Mouse (Mus musculus) heart, embryonic 11.5 days (tissue): ENCODE measurements around the gene Rad54l2. TPM values are rescaled to one million over a fixed set of nuclear protein-coding genes. Genes with fewer than 3 reads are reported as not detected.
A peak's percentile ranks its signal among the peaks of the same experiment; 100 is the strongest.

Source experiments
- ATAC-seq: fragments of 200-750 bp; cut with Nextera tagmentation; replicated peaks from 2 replicates; pipeline ENCODE4 v1.8.0; 2017; ENCODE audit warnings: moderate library complexity; ENCODE audit not compliant: insufficient number of reproducible peaks, low FRiP score, low TSS enrichment
- H3K27ac ChIP-seq: fragments of 300-500 bp; sonication (generic); 2 replicates; pipeline ENCODE4 v1.5.1; 2014; ENCODE audit warnings: mild to moderate bottlenecking, low read depth, low read length
- H3K27me3 ChIP-seq: fragments of 300-500 bp; sonication (generic); 2 replicates; pipeline ENCODE4 v1.6.1; 2014; ENCODE audit warnings: mild to moderate bottlenecking, low read length, mixed read lengths; ENCODE audit not compliant: control insufficient read depth, insufficient read depth
- H3K36me3 ChIP-seq: fragments of 300-500 bp; sonication (generic); 2 replicates; pipeline ENCODE4 v1.6.1; 2014; ENCODE audit warnings: mild to moderate bottlenecking, low read length, moderate library complexity, mixed read lengths; ENCODE audit not compliant: control insufficient read depth, insufficient read depth
- H3K4me1 ChIP-seq: fragments of 300-500 bp; sonication (generic); 2 replicates; pipeline ENCODE4 v1.6.1; 2014; ENCODE audit warnings: low read length; ENCODE audit not compliant: control insufficient read depth, insufficient read depth
- H3K4me2 ChIP-seq: fragments of 300-500 bp; sonication (generic); 2 replicates; pipeline ENCODE4 v1.6.1; 2014; ENCODE audit warnings: mild to moderate bottlenecking, moderate library complexity
- H3K4me3 ChIP-seq: fragments of 300-500 bp; sonication (generic); 2 replicates; pipeline ENCODE4 v1.5.1; 2014; ENCODE audit warnings: low read depth, low read length
- H3K9ac ChIP-seq: fragments of 300-500 bp; sonication (generic); 2 replicates; pipeline ENCODE4 v1.6.1; 2014; ENCODE audit warnings: mild to moderate bottlenecking, low read depth, low read length, moderate library complexity
- H3K9me3 ChIP-seq: fragments of 300-500 bp; sonication (generic); replicated peaks from 2 replicates; pipeline ENCODE4 v1.6.1; 2016; ENCODE audit warnings: low read length; ENCODE audit not compliant: control insufficient read depth
- WGBS: fragments of 180-500 bp; shearing (Covaris S2); extraction: QIAGEN DNeasy Blood & Tissue Kit; methylation state at CpG from one replicate; pipeline ENCODE4 v1.1.7; 2014; ENCODE audit not compliant: insufficient replicate concordance; 5-methylcytosine and 5-hydroxymethylcytosine counted together
- polyA plus RNA-seq: library from polyadenylated mRNA; unstranded; fragments of >200 nt; fragmentation: Nextera tagmentation; extraction: Ambion mirVana; gene quantifications from 2 replicates; pipeline ENCODE4 v1.2.1, GENCODE M21; 2014

Gene Rad54l2
- polyA plus RNA-seq, 1 experiment from 2014 or later = 5.8 TPM

GRCm38 (mm10) chr9:106692973-106693481, 96.0 kb downstream of the Rad54l2 start:
- no peak overlapping the region for H3K9ac ChIP-seq
- H3K27me3 ChIP-seq = no peaks in the 10 kb centered on the region
- no peak overlapping the region for H3K4me3 ChIP-seq
- H3K4me2 ChIP-seq = no peak overlapping the region
- WGBS = 89% methylated on average over 11 of the region's 11 CpGs
- H3K27ac ChIP-seq = no peak overlapping the region
- H3K36me3 ChIP-seq = peaks cover 9% of the 10 kb centered on the region
- no peak for ATAC-seq
- no peaks in the 10 kb centered on the region for H3K9me3 ChIP-seq
- no peaks in the 10 kb centered on the region for H3K4me1 ChIP-seq

- ATAC-seq = no peak
- no peaks in the 10 kb centered on the region for H3K27me3 ChIP-seq
- peaks cover 6% of the 10 kb centered on the region for H3K36me3 ChIP-seq
- WGBS = 75% methylated on average over 8 of the region's 8 CpGs
- H3K27ac ChIP-seq = no peak overlapping the region
- H3K4me1 ChIP-seq = peaks cover 11% of the 10 kb centered on the region
- H3K9ac ChIP-seq = no peak overlapping the region
- H3K4me2 ChIP-seq = no peak overlapping the region
- H3K9me3 ChIP-seq = no peaks in the 10 kb centered on the region
- no peak overlapping the region for H3K4me3 ChIP-seq
Measured at GRCm38 (mm10) chr9:106688834-106689233, 100.2 kb downstream of the Rad54l2 start.

DNA sequence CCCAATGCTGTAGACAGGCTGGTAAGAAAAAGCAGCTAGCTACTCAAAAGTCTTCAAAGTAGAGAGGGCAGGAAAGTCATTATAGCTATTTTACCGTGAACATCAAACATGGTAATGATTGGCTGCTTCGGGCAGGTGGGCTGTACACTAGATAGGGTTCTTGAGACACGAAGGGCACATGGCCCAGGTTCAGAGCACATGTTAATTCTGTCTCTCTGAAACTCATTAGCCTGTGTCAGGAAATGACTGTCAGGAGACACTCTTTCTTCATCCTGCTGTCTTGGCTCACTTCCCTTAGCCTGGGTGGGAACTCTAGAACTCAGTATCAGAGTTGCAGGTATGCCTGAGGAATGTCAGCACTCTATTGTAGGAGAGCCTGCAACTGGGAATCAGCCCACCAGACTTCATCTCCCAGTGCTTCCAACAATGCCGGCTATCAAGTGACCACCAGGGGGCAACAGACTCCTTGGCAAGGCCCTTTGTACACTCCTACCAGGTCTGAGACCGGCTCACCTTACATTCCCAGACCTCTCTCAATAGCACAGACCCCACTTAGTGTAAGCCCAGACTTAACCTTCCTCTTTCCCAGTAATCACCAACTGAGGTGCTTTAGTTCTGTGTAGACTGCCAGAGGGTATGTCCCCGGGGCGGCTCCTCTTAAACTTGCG, 101.9 kb downstream of the Rad54l2 start:
- ATAC-seq = 0 out of 2 replicates have a peak, but pooled peaks have one; percentile 12
- Histone ChIP-seq H3K4me1 (peaks cover 11% of the 10 kb centered on the region), H3K27ac (no peak overlapping the region), H3K36me3 (no peaks in the 10 kb centered on the region; the same call in 1 of the 2 replicates), H3K27me3 (no peaks in the 10 kb centered on the region), H3K4me3 (no peak overlapping the region), H3K9ac (no peak overlapping the region), H3K9me3 (no peaks in the 10 kb centered on the region), H3K4me2 (peak overlapping the region; percentile 49)
- WGBS = 30% methylated on average over 8 of the region's 8 CpGs

DNA sequence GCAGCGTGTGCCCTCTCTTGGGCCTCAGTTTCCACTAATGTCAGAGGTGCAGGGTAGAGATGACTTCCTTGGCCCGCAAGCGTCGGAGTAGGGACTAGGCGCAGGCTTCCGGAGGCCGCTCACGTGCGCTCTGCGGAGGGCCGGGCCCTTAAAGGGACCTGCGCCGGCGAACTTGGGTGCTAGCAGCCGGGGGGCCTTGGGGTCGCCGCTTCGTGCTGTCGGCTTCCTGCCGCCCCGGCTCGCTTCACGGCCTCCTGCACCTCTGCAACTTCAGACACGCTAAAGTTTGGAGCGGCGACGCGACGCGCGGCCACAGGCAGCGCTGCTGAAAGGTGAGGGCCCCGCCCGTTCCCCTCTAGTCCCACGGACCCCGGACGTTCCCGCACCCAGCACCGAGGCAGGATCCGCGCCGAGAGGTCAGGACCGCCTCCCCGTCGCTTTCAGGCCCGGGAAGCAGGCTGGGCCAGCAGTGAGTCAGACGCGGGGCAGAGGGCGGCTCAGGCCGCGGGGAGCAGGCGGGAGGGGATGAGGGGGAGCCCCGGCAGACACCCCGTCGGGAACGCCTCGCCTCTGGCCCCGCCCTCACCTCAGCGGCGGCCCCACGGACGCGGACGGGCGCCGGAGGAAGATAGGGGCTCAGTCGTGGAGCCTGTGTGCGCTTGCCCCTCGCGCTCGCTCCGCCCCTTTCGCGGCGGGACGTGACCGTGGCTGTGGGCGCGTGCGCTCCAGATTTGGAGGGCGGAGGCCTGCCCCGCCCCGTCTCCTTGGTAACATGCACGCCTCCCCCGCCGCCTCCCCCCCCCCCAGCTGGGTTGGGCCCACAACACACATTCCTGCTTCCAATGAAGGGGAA, 103.5 kb downstream of the Rad54l2 start, which contains the start of gene Tex264:
Tex264 (minus strand) TSS at position 679 of the 853 bp plus-strand sequence.
- peak; percentile 91 for ATAC-seq
- Histone ChIP-seq H3K4me1 (peaks cover 11% of the 10 kb centered on the region), H3K27me3 (no peaks in the 10 kb centered on the region), H3K4me3 (peak within 1 kb of the TSS; percentile 88), H3K27ac (peak within 1 kb of the TSS; percentile 66; the same call in 1 of the 2 replicates), H3K4me2 (peak within 1 kb of the TSS; percentile 96), H3K9ac (peak within 1 kb of the TSS; percentile 84), H3K9me3 (no peaks in the 10 kb centered on the region), H3K36me3 (peaks cover 5% of the 10 kb centered on the region; the same call in 1 of the 2 replicates)
- WGBS = under 1% methylated on average over 60 of the region's 86 CpGs

DNA sequence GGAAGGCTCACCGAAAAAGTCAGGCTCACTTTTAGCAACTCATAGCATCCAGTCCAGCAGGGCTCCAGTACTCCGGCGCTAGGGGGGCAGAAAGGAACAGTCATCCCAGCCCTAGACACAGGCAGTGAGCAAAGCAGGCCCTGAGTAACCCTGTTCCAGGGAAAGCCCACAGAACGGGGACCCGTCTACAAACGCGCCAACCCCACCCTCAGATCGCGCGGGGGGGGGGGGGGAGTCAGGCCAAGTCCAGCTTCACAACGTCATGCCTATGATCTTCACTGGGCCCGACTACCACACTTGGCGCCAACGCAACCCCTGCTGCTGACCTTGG, 104.1 kb downstream of the Rad54l2 start:
- H3K27me3 ChIP-seq = no peaks in the 10 kb centered on the region
- WGBS = 3% methylated on average over 13 of the region's 14 CpGs
- peak overlapping the region; percentile 88 for H3K4me3 ChIP-seq
- H3K4me2 ChIP-seq = peak overlapping the region; percentile 96
- no peak overlapping the region for H3K27ac ChIP-seq
- H3K4me1 ChIP-seq = peaks cover 11% of the 10 kb centered on the region
- ATAC-seq = no peak; the same call in 1 of the 2 replicates
- peak overlapping the region; percentile 84 for H3K9ac ChIP-seq
- no peaks in the 10 kb centered on the region for H3K9me3 ChIP-seq
- peaks cover 5% of the 10 kb centered on the region; the same call in 1 of the 2 replicates for H3K36me3 ChIP-seq

DNA sequence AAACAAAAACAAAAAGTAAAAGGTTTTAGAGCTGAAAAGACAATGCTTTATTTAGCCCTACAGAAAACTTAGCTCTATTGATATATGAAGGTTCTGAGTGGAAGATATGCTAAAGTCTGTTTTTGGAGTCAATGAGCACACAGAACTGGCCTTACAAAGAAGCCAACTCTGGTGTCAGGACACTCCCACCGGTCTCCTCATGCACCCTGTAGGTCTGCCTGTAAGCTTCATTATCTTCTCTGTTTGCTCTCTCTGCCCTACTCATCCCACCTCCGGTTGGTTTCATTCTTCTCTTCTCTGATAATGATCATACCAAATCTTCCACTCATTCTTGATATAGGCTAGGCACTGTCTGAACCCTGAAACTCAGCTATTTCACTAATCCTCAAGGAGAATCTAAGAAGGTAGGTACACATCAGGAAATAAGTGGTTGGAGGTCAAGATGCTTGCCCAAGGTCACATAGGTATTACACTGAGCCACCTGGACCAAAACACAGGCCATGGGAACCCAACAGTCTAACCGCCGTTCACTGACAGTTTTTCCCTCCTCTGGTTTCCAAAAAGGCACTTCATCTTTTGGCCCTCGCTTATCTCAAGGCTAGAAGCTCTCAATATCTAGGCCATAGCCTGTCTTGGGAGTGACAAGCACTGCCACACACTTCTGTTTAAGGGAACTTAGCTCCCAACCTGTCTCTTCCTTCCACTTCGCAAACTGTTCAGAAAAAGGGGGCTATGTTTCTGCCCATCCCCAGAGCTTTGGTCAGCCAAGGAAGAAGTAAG, 104.7 kb downstream of the Rad54l2 start:
- ATAC-seq = no peak
- 69% methylated on average over 6 of the region's 6 CpGs for WGBS
- Histone ChIP-seq H3K4me1 (peaks cover 11% of the 10 kb centered on the region), H3K36me3 (peaks cover 5% of the 10 kb centered on the region), H3K9me3 (no peaks in the 10 kb centered on the region), H3K27ac (no peak overlapping the region), H3K27me3 (no peaks in the 10 kb centered on the region), H3K4me3 (peak overlapping the region; percentile 88), H3K9ac (peak overlapping the region; percentile 84), H3K4me2 (peak overlapping the region; percentile 96)

DNA sequence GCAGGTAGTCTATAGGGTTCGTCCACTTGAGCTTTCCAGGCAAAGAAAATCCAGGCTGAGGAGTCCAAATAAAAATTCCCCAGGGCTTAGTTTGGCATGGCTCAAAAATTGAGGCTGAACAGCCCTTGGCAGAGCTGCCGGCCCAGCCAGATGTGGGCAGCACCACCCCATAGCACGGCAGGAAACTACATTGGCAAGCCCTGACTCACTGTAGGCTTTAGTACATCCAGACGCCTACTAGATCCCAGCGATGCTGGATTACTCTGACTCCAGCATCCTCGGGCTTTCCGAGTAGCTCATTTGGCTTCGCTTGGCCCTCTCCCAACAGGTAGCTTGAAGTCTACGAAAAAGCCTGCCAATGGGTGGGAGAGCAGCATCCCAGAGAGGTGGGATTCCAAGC, 108.0 kb downstream of the Rad54l2 start:
- ATAC-seq = no peak
- H3K4me1 ChIP-seq = peaks cover 6% of the 10 kb centered on the region; the same call in 1 of the 2 replicates
- no peak overlapping the region for H3K9ac ChIP-seq
- H3K4me3 ChIP-seq = no peak overlapping the region
- 85% methylated on average over 9 of the region's 9 CpGs for WGBS
- H3K36me3 ChIP-seq = peaks cover 5% of the 10 kb centered on the region
- H3K27me3 ChIP-seq = no peaks in the 10 kb centered on the region
- H3K27ac ChIP-seq = no peak overlapping the region
- H3K9me3 ChIP-seq = no peaks in the 10 kb centered on the region
- no peak overlapping the region for H3K4me2 ChIP-seq

GRCm38 (mm10) chr9:106678242-106678641, 110.8 kb downstream of the Rad54l2 start:
- Histone ChIP-seq H3K9me3 (no peaks in the 10 kb centered on the region), H3K36me3 (peaks cover 7% of the 10 kb centered on the region), H3K9ac (no peak overlapping the region), H3K27ac (no peak overlapping the region), H3K27me3 (no peaks in the 10 kb centered on the region), H3K4me1 (no peaks in the 10 kb centered on the region), H3K4me3 (no peak overlapping the region), H3K4me2 (no peak overlapping the region)
- 70% methylated on average over 4 of the region's 4 CpGs for WGBS
- no peak for ATAC-seq
